Mouse (Mus musculus): ENCODE results near the gene Arhgef39.

GRCm38 (mm10) chr4:43549055-43549454 lies 49.6 kb upstream of the Arhgef39 start:
- TF ChIP-seq CTCF (IDR thresholded peaks at IDR 0.05; ENCODE audit: low read depth) (no peak), EP300 (IDR thresholded peaks at IDR 0.05; ENCODE audit: low read depth) (no peak)

Measured in liver, embryonic 14.5 days (tissue).